Mouse (Mus musculus): ENCODE measurements around the gene Tbpl1.

The Tbpl1 gene

DNA sequence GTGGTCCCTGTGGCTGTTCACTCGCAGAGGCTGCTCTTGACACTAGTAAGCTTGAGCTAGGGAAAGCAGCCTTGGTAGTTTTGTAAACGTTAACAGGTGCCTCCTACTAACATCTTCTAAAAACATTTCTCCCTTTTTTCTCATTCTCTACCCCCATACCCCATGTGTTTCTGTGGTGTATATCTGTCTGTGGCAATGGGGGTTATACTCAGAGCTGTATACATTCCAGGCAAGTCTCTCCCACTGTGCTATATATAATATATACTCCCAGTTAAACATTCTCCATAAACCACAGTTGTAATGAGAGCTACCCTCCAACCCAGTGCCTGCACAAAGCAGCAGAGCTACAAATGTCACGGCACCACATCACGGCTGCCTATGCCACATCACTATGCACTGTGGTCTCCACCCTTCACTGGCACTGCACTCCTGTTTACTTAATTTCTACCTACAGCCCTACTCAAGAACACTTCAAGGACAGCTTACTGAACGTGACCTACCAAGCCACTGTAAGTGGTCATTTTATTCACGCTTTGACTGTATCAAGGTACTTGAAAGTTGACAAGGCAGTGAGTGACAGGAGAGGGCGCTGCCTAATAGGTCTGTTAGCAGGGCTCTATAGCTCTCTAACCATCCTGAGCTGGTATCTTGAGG is 23.4 kb downstream of the Tbpl1 start:
- DNase-seq (ENCODE audit: low spot score) = no peak

DNA sequence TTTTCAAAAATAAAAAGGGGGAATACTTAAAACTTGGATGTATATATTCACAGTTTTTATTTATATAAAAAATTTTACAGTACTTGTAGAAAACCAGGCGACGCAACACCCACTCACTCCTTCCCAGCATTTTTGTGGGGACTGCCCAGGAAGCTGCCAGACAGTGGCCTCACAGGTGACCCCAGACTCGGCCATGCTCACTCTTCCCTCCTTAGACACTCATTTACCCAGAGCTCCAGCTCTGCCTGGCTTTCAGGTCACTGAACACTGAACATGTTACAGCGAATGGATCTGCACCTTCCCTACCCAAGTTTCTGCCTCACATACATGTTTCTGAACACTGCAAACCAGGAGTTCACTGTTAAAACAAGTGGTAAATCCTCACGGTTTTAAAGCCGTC is 27.9 kb downstream of the Tbpl1 start:
- DNase-seq (ENCODE audit: low spot score) = no peak

DNA sequence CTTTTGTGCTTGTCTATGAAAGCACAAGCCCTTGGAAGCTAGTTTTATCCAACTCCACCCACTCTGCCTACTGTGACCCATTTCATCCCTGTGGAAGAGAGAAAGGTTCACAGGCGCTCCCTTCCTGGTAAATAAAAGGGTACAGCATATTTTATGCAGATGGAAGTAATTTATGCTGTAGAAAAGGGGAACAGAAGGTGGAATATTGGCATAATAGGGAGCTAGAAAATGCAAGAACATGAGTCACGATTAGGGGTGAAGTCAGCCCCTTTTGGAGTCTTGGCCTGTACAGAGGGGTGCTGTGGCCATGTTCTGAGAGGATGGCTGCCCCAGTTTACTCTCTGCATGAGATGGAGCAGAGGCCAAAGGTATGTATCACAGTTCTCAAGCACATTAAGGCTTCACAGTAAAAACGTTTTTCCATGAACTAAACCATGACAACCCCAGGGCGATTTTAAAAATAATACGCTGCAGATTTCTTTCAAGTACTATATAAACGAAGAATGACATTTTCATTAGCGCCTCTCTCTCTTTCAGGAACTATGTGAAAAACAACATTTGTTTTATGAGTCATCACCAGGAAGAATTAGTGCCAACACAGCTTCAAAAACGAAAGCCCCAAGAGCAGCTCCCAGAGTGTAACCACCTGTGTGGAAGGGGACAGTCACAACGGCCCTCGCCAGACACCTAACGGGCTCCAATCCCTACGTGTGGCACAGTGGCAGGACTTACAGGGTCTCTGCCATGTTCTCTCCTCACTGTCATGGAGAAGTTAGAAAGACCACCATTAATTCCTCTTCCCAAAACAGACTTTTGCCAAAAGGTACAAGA is 30.0 kb downstream of the Tbpl1 start:
- no peak for DNase-seq (ENCODE audit: low spot score)

GRCm38 (mm10) chr10:22700773-22701172 is 31.0 kb downstream of the Tbpl1 start:
- DNase-seq (ENCODE audit: low spot score) = no peak

- DNase-seq (ENCODE audit: low spot score) = no peak
Measured at GRCm38 (mm10) chr10:22699487-22700335, 32.0 kb downstream of the Tbpl1 start.

- DNase-seq (ENCODE audit: low spot score) = no peak
Measured at GRCm38 (mm10) chr10:22698158-22698953, 33.4 kb downstream of the Tbpl1 start.

- DNase-seq (ENCODE audit: low spot score) = no peak
Measured at GRCm38 (mm10) chr10:22696864-22697263, 34.9 kb downstream of the Tbpl1 start.

DNA sequence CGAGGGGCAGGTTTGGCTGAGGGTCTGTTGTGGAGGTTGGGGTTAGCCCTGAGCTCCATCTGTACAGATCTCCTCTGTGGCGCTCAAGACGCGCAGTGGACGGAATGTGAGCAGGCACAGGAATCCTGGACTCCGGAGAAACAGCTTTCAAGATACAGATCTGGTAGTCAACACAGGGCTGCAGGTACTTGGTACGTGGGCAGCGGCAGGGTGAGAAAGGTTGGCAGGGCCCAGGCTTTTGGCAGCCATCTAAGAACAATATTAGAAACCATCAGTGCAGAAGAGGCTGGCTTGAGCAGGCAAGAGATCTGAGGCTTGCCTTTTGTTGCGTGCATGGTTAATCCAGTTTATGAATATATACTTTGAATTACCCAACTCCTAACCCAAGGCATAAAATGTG is 35.5 kb downstream of the Tbpl1 start:
- no peak for DNase-seq (ENCODE audit: low spot score)

GRCm38 (mm10) chr10:22675848-22676630 is 55.7 kb downstream of the Tbpl1 start:
- no peak for DNase-seq (ENCODE audit: low spot score)

GRCm38 (mm10) chr10:22674176-22674575 is 57.6 kb downstream of the Tbpl1 start:
- DNase-seq (ENCODE audit: low spot score) = no peak

DNA sequence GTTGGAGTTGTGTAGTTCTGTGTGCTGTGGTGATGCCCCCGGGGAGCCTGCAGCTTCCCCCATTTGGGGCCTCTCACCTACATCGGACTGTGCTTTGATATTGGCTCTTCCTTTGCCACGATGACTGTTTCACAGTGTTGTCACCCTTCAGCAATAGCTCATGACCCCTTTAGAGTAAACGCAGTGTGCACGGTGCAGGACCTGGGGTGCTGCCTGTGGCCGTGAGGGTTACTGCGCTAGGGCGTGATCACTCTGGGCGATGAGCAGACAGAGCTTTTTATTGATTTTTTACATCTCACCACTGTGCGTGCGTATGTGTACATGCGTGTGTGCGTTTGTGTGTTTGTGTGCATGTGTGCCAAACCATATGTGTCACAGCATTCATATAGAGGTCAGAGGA is 63.2 kb downstream of the Tbpl1 start:
- DNase-seq (ENCODE audit: low spot score) = no peak

DNA sequence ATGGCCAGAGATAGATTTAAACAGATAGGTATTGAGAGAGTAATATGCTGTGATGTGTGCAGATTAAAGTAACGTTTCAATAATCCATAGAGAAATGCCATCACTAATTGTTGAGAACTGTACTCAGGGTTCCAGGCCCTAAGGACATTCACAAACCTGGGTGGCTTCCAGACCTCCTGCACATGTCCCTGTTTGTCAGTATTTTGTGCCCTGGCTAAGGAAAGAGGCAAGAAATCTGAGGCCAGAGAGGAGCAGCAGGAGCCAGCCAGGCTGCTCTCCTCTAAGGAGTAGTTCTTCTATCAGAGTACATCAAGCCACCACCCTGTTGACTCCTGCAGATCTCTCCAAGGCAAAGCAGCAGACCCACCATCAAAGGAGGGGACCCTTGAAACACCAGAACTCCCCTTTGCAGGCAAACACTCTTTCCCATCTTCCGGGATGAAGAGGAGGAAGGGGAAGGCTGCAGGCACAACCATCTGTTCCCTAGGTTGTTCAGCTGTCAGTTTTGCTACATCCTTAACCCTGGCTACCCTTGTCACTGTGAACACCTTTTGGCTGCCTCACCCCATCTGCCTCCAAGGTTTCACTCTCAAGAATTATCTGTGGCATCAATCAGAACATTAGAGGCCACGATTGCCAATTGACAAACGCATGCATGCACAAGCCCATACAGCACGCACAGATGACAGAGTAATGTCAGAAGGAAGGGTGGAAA is 71.3 kb downstream of the Tbpl1 start:
- no peak for DNase-seq (ENCODE audit: low spot score)

- no peak for DNase-seq (ENCODE audit: low spot score)
Measured at GRCm38 (mm10) chr10:22659386-22659725, 72.4 kb downstream of the Tbpl1 start.

- DNase-seq (ENCODE audit: low spot score) = no peak
Measured at GRCm38 (mm10) chr10:22658534-22659385, 73.0 kb downstream of the Tbpl1 start.
